Mouse (Mus musculus): ENCODE data around the gene Endog. TPM values are rescaled to one million over a fixed set of nuclear protein-coding genes. Genes with fewer than 3 reads are reported as not detected.
A peak's percentile ranks its signal among the peaks of the same experiment; 100 is the strongest.
"Not testable (repeated sequence)": the region's sequence is repeated elsewhere in the genome, so short reads cannot be mapped to it uniquely, and the experiment has no call there.

Endog gene
- 10 to 100 TPM; 50.3 to 59.4 (median 56.9) TPM for total RNA-seq (2022)

DNA sequence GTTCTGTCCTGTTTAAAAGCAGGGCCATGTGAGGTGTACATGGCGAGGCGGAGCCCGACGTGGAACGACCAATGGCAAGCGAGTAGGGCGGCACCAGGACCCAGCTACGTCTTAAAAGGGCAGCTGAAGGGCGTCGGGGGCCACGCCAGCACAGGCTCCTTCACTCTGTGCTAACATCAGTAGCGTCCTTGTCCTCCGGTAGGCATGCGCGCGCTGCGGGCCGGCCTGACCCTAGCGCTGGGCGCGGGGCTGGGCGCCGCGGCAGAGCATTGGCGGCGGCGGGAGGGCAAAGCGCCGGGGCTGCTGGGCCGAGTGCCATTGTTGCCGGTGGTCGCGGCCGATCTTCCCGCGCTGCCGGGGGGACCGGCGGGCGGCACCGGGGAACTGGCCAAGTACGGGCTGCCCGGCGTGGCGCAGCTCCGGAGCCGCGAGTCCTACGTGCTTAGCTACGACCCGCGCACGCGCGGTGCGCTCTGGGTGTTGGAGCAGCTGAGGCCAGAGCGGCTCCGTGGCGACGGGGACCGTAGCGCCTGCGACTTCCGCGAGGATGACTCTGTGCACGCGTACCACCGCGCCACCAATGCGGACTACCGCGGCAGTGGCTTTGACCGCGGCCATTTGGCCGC lies at the start of gene Endog:
Gene Endog, plus strand, starts transcription at position 123 of the 626 bp plus-strand sequence.
- DNase-seq (ENCODE audit: low spot score in 2 of 2): peak; percentile 82 to 90

DNA sequence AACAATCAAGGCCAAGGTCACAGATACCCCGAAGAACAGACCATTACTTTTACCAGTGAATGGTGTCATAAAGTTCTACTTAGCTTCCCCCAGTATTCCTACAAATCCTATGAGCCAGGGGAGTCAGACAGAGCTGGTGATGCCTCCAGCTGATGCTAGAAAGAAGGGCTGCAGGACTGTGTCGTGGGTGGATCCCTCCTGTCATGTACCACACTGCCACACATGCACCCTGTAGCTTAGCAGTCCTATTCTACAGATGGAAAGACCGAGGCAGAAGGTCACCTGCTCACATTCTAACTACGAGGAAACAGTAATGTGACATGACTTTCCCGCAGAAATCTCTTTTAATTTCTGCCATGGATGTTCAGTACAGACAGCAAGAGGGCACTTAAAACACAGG lies 48.5 kb upstream of the Endog start:
- no peak for DNase-seq (ENCODE audit: low spot score in 2 of 2)

DNA sequence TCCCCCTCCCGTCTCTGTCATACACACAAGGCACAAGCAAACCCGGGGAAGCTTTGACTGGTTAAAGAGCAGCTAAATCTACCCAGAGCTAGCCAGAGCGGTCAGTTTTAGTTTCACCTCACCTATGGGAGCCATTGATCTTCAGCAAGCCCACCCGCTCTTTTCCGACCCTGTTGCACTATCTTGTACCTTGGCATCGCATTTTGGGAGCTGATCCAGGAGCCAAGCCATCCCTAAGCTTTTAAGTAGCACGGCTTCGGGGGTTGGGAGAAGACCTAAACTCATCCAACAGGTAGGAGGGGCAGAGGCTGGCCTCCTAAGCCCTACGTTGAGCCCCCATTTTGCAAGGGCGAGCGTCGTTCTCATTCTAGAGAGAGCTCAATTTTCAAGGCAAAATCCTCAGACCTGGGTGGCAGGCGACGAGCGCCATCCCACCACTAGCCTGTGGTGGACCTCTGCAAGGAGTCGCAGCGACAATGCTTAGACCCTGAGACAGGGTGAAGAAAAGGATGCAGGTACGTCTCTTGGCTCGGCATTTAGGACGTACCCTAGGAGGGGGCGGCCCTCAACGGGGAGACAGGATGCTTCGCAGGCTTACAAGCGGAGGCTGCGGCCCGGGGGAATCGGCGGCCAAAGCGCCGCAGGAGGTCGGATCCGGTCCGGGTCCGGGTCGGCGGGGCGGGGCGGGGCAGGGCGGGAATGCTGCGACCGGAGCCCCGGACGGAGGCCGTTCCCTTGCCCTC lies 47.4 kb upstream of the Endog start:
- no peak for DNase-seq (ENCODE audit: low spot score in 2 of 2)

DNA sequence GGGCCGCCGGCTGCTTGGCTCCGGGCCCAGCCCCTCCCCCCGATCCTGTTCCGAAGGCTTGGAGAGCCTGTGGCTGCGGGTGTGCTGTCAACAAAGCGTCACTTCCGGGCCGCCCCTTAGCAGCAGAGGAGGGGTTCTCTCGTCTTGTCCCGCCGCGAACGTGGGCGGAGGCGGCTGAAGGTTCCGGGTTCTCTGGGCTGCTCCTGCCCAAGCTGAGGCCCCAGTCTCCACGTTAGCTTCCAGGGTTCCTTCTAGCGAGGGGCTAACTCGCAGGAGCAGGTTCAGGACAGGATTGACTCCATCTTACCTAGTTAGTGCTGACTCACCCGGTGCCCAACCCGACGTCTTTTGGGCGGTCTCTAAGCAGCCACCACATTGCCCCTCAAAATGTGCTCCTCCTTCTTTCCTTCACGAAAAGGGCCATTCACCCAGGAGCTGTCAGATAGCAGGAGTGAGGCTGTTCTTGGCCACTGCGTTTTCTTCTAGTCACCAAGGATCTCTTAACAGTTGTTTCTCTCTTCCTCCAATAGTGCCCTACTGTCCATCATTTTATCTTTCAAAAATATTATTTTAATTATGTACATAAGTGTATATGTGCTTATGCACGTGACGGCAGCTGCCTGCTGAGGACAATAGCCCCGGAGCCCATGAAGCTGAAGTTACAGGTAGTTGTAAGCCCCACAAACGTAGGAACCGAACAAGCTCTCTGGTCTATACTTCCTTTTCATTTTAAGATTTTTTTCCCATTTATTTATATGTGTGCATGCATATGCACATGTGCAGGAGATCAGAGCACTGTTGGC lies 46.6 kb upstream of the Endog start, which contains the start of gene Zer1:
Gene Zer1, minus strand, starts transcription at position 114 of the 803 bp plus-strand sequence.
- DNase-seq (ENCODE audit: low spot score in 2 of 2): peak; percentile 95

DNA sequence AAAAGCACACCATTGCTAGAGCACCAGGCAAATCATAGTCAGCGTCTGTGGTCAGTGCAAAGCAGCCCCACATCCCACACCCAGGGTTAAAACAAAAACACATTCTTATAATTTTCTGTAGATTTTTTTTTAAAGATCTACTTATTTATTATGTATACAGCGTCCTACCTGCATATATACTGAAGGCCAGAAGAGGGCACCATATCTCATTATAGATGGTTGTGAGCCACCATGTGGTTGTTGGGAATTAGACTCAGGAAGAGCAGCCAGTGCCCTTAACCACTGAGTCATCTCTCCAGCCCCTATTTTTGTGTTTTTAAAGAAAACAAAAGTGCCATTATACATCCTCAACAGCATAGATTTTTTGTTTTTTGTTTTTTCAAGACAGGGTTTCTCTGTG lies 42.5 kb upstream of the Endog start:
- DNase-seq (ENCODE audit: low spot score in 2 of 2): no peak

DNA sequence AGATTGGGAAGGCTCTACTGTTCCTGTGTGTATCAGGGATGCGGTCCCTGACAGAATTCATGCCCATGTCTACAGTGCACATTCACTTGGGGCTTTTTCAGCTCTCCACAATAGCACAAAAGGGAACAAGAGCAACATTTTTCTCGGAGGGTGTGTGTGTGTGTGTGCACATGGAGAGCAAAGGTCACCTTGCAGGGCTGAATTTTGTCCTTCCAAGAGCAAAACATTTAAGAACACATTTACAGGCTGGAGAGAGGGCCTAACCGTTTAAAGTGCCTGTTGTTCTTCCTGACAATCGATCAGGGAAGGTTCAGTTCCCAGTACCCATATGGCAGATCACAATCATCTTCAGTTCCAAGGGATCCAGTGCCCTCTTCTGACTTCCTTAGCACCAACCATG lies 41.1 kb upstream of the Endog start:
- DNase-seq (ENCODE audit: low spot score in 2 of 2): no peak

DNA sequence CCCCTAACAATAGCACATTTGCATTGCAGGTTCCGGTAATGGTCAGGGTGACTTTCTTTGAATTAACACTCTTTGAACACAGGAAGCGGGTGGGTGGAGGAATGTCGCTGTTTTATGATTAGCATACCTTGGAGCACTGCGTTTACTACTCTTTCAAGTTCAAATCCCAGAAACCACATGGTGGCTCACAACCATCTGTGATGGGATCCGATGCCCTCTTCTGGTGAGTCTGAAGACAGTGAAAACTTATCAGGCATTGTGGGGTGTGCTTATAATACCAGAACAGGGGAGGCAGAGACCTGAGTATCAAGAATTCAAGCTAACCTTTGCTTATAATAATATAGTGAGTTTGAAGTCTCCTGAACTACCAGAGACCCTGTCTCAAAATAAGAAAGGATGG lies 40.1 kb upstream of the Endog start:
- DNase-seq (ENCODE audit: low spot score in 2 of 2): not testable (repeated sequence)

DNA sequence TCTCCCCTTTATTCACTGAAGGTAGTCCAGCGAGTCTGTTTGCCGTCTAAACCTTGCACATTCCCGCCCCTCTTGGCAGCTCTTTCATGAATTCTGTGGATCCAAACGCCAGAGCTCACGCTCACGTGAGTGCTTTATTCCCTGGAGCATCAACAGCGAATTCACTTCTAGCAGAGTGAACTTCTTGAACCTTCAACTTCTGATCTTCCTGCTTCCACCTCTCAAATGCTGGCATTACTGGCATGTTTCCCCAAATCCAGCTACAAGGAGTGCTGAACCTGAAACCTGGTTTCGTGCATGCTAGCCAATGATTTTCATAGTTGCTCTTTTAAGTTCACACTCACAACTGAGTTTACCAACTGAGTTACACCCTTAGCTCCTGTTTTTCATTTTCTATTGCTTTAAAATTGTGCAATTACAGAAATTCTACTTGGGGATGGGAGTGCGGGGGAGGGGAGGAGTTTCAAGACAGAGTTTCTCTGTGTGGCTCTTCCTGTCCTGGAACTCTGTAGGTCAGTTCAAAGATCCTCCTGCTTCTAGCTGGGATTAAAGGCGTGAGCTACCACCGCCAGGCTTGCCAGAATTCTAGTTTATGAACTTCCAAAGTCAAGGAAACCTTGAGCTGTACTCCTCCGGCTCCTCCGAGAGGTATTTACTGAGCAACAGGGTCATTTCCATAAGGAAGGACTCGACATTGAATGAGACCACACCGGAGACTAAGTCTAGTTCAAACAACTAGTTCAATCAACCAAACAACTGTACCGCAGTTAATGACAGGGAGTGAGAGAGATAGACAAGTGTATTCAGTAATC lies 38.3 kb upstream of the Endog start:
- DNase-seq (ENCODE audit: low spot score in 2 of 2): peak; percentile 32 to 34

DNA sequence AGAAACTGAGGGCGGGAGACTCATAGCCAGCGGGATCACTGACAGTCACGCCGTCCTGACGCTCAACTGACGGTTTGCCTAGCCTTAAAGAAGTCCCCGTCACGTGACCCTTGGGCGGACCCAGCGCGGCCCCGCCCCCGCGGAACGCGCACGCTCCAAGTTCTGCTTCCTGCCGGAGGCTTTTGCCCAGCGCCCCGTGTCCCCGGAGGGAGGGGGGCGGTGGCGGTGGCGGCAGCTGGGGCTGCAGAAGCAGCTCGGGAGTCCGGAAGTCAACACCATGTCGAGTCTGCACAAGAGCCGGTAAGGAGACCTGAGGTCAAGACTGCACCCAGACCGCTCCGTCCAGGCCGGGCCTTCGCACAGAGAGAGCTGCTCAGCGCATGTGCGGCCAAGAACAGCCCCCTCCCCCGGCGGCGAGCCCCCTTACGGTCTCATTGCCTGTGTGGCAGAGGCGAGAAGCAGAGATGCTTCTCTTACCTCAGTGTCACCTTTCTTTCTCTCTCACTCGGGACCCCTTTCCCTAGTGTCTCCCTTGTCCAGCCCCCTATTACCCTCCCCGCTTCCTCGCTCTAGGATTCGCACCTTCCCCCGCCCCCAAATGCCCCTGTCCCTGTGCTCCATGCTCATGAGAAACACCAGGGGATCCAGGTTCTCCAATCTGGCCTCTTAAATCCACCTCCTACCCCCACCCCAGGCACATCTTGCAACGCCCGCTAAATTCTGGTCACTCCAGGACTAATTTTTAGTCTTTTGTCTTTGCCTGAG lies 37.5 kb upstream of the Endog start, which contains the start of gene Tbc1d13:
Gene Tbc1d13, plus strand, starts transcription at position 134 of the 765 bp plus-strand sequence.
- DNase-seq (ENCODE audit: low spot score in 2 of 2): peak; percentile 99

DNA sequence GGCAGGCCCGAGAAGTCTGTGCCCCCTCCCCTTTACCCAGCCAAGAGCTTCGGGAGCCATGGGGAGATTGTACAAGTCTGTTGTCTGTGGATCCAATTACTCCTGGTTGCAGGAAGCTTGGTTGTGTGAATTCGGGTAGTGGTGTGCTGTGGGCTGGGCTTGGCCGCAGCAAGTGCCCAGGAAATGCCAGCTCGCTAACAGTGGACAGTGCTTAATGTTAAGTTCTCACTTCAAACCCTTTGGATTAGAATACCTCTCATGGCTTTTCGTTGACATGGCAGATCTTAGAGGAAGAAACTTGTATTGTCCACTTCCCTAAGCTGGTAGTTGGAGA lies 36.9 kb upstream of the Endog start:
- no peak for DNase-seq (ENCODE audit: low spot score in 2 of 2)

DNA sequence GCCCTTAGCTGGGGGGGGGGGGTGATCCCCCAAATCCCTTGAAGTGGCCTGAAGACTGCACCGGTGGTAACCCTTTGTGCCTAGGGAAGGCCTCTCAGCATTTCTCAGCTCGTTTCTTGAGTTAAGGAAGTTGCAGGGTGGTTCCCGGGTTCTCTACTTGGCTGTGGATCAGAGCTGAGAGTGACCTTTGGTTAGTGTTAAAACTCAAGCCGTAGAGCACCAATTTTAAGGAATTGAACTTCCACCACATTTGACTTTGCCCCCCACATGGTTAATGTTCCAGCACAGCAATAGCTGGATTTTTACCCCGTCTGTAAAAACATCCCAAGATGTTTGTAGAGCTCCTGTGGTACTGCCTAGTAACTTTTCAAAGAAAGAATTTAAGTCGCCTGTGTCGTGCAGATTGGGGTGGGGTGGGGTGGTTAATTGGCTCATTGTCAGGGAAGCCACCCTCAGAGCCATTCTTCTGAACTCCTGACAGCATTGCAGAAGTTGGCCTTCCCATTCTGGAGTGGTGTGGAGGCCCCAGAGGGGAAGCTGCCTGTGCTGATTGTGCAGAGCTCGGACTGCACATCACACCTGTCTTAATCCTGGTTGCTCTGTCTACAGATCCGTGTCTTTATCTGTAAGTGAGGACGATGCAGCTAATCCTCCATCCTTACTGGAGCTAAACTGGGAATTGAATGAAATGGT lies 36.2 kb upstream of the Endog start:
- no peak for DNase-seq (ENCODE audit: low spot score in 2 of 2)

DNA sequence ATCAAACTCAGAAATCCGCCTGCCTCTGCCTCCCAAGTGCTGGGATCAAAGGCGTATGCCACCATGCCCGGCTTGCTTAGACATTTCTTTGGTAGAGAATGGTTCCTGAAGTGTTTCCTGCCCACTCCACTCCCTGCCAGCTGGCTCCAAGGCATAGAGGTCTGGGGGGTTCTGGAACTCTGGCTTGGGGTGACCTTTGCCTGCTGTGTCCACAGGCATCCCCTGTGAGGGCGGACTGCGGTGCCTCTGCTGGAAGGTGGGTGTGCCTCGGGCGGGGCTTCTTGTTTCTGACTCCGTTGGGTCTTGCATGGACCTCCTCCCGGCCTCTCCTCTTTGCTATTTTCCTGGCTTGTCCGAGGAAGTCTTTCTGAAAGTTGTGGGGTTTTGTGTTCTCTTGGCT lies 34.8 kb upstream of the Endog start:
- DNase-seq (ENCODE audit: low spot score in 2 of 2): no peak

DNA sequence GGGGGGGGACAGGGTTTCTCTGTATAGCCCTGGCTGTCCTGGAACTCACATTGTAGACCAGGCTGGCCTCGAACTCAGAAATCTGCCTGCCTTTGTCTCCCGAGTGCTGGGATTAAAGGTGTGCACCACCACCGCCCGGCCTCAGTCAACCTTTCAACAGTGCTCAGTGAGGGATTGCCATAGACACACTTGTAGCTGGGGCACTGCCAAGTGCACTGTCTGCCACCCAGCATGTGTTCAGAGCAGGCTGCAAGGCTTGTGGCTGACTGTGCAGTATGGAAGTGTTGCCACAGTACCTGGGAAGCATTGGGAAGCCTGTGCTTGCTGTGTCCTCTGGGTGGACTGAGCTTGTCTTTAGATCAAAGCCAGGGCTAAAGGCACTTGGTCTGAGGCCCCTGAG lies 31.3 kb upstream of the Endog start:
- not testable (repeated sequence) for DNase-seq (ENCODE audit: low spot score in 2 of 2)

DNA sequence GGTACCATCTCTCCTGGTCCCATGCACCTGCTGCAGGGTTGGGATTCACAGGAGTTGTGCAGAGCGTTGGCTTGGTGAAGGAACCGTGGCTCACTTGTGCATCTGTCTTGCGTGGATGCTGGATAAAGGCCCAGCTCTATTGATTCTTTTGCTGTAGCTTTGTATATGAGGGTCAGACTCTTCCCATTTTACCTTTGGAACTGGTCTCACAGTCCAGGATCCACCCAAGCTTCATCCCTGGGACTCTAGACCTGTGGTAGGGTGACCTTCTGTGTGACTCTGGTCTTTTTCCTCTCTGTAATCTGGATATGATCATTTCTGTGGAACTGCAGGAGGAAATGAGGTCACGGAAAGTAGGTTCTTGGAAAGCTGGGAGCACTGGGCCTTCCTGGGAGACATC lies 26.9 kb upstream of the Endog start:
- DNase-seq (ENCODE audit: low spot score in 2 of 2): no peak

DNA sequence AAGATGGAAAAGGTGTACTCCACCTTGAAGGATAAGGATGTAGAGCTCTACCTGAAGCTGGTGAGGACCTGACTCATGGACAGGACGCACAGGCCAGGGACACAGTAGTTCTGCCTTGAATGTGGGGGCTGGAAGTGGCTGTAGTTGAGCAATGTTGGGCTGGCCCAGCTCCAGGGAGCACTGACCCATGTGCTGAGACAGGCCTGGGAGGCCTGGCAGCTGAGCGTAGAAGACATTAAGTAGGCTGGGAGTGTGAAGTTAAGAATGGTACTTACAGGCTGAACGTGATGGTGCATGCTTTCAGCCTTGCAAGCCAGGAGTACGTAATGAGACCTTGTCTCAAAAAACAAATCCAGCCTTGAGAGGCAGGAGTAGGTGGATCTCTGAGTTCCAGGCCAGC lies 23.8 kb upstream of the Endog start:
- DNase-seq (ENCODE audit: low spot score in 2 of 2): peak in 1 of 2 experiments; percentile 42

DNA sequence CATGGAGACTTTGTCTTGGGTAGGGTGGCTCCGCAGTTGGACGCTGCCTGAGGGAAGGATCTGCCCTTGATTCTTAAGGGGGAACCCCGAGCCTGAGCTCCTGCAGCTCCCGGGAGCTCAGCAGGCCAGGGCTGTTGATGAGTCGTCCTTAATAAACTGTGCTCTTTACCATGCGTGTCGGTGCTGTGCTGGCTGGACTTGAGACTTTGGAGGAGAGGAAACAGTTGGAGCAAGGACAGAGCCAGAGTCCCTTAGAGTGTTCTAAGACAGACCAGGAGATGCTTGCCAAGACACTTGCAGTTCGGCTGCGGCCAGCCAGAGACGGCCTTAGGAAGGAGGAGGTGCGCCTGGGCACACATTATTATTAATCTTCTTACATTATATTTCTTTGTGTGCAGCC lies 19.5 kb upstream of the Endog start:
- DNase-seq (ENCODE audit: low spot score in 2 of 2): no peak

DNA sequence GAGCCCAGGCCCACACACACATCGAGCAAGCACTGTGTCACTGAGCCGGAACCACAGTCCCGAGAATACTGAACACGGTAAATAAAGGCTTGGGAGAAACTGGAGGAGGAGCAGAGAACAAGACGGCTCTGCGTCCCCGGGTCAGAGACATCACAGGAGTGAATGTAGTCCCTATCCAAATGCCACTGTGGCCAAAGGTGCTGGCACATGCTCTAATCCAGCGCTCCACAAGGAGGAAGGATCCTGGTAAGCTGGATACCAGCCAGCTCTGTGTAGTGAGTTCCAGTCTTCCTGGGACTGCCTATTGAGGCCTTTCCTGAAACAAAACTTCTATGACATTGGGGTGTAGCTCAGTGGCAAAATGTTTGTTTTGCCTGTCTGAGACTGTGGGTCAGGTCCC lies 18.7 kb upstream of the Endog start:
- no peak for DNase-seq (ENCODE audit: low spot score in 2 of 2)

DNA sequence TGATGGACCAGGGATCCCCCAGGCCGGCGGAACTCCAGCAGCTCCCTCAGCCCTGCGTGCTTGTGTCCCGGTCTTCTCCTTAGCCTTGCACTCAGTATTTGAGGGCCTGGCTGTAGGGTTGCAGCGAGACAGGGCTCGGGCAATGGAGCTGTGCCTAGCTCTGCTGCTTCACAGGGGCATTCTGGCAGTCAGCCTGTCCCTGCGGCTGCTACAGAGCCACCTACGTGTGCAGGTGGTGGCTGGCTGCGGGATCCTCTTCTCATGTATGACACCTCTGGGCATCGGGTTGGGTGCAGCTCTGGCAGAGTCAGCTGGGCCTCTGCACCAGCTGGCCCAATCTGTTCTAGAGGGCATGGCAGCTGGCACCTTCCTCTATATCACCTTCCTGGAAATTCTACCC lies 11.4 kb upstream of the Endog start:
- DNase-seq (ENCODE audit: low spot score in 2 of 2): not testable (repeated sequence)

DNA sequence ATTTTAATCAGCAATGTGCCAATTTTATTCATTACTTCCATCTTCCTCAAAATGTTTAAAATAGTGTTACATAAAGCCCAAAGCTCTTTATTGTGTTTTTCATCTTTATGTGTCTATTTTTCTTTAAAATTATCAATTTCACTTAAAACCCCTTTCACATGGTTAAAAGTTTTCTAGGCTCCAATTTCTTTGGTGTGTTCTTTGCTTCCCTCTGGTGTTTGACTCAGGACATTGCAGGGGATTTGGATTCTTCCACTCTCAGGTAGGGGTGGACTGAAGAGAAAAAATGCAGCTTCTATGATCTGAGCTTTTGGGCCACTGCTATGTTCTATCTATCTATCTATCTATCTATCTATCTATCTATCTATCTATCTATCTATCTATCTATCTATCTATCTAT lies 9.5 kb upstream of the Endog start:
- no peak for DNase-seq (ENCODE audit: low spot score in 2 of 2)

DNA sequence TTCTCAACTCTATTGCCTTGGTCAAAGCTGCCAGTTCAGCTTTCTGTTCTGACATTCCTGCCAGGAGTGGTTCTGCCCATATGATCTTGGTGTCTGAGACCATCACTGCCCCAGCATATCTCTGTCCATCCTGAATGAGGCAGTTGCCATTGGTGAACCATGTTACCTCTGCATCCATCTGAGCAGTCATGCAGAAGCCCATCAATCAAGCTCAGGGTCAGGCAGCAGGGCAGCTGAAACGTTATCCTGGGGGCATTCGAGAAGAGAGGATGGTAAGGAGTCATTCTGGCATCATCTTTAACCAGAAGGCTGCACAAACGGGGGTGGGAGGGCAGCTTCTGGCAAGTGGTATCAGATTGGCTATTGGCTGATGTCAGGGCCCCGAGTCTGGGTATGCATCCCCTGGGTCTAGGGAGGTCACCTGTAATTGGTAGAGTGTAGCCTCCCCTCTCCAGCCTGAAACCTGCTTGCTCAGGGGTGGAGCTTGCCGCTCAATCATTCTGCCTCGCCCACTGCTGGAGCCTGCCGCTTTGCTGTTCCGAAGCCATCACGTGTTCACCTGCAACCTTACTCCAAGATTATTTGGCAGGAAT lies 6.9 kb upstream of the Endog start:
- no peak for DNase-seq (ENCODE audit: low spot score in 2 of 2)
